Mouse (Mus musculus) kidney, embryonic 14.5 days (tissue): ENCODE measurements around the gene Bmp2k. TPM values are rescaled to one million over a fixed set of nuclear protein-coding genes. Genes with fewer than 3 reads are reported as not detected.
A peak's percentile ranks its signal among the peaks of the same experiment; 100 is the strongest.

Source experiments
- ATAC-seq: fragments of 200-750 bp; cut with Nextera tagmentation; 2 replicates; pipeline ENCODE4 v1.8.0; 2017; ENCODE audit warnings: moderate number of reproducible peaks, mild to moderate bottlenecking, moderate TSS enrichment, moderate library complexity; ENCODE audit not compliant: low FRiP score, low TSS enrichment
- H3K27ac ChIP-seq: fragments of 300-500 bp; sonication (generic); 2 replicates; pipeline ENCODE4 v1.5.1; 2014; ENCODE audit warnings: low read depth, mild to moderate bottlenecking, low read length, moderate library complexity, mixed read lengths
- H3K27me3 ChIP-seq: fragments of 300-500 bp; sonication (generic); 2 replicates; pipeline ENCODE4 v1.6.1; 2014; ENCODE audit warnings: mild to moderate bottlenecking, low read length; ENCODE audit not compliant: control insufficient read depth, insufficient read depth
- H3K36me3 ChIP-seq: fragments of 300-500 bp; sonication (generic); 2 replicates; pipeline ENCODE4 v1.6.1; 2014; ENCODE audit warnings: low read length, mixed read lengths; ENCODE audit not compliant: control insufficient read depth, insufficient read depth
- H3K4me1 ChIP-seq: fragments of 300-500 bp; sonication (generic); 2 replicates; pipeline ENCODE4 v1.6.1; 2014; ENCODE audit warnings: low read length, mixed read lengths; ENCODE audit not compliant: control insufficient read depth, insufficient read depth
- H3K4me2 ChIP-seq: fragments of 300-500 bp; sonication (generic); replicated peaks from 2 replicates; pipeline ENCODE4 v1.6.1; 2014; ENCODE audit warnings: low read depth, mild to moderate bottlenecking, low read length
- H3K4me3 ChIP-seq: fragments of 300-500 bp; sonication (generic); 2 replicates; pipeline ENCODE4 v1.5.1; 2014; ENCODE audit warnings: mild to moderate bottlenecking, low read length
- H3K9ac ChIP-seq: fragments of 300-500 bp; sonication (generic); 2 replicates; pipeline ENCODE4 v1.6.1; 2014; ENCODE audit warnings: low read depth, mild to moderate bottlenecking, low read length, moderate library complexity
- H3K9me3 ChIP-seq: fragments of 300-500 bp; sonication (generic); 2 replicates; pipeline ENCODE4 v1.6.1; 2016; ENCODE audit warnings: low read length; ENCODE audit not compliant: control insufficient read depth
- WGBS: fragments of 180-500 bp; shearing (Covaris S2); extraction: QIAGEN DNeasy Blood & Tissue Kit; methylation state at CpG from one replicate; pipeline ENCODE4 v1.1.7; 2014; 5-methylcytosine and 5-hydroxymethylcytosine counted together
- polyA plus RNA-seq: library from polyadenylated mRNA; unstranded; fragments of >200 nt; fragmentation: Nextera tagmentation; extraction: Ambion mirVana; gene quantifications from 2 replicates; pipeline ENCODE4 v1.2.1, GENCODE M21; 2014

The Bmp2k gene
- polyA plus RNA-seq, 1 experiment from 2014 or later = 10.9 TPM

- Histone ChIP-seq H3K4me2 (no peak overlapping the region), H3K27me3 (no peaks in the 10 kb centered on the region), H3K9me3 (no peaks in the 10 kb centered on the region), H3K4me3 (no peak overlapping the region), H3K9ac (no peak overlapping the region), H3K36me3 (peaks cover 4% of the 10 kb centered on the region; the same call in 1 of the 2 replicates), H3K4me1 (no peaks in the 10 kb centered on the region), H3K27ac (no peak overlapping the region)
- WGBS = 90% methylated on average over 5 of the region's 5 CpGs
- no peak for ATAC-seq
Measured at GRCm38 (mm10) chr5:97054166-97054565, 56.7 kb downstream of the Bmp2k start.

- 77% methylated on average over 10 of the region's 10 CpGs for WGBS
- H3K36me3 ChIP-seq = peaks cover 4% of the 10 kb centered on the region; the same call in 1 of the 2 replicates
- no peak overlapping the region for H3K4me3 ChIP-seq
- no peaks in the 10 kb centered on the region for H3K4me1 ChIP-seq
- no peaks in the 10 kb centered on the region for H3K9me3 ChIP-seq
- H3K9ac ChIP-seq = no peak overlapping the region
- no peak overlapping the region for H3K27ac ChIP-seq
- ATAC-seq = no peak
- H3K27me3 ChIP-seq = no peaks in the 10 kb centered on the region
- H3K4me2 ChIP-seq = no peak overlapping the region
Measured at GRCm38 (mm10) chr5:97054801-97055200, 57.3 kb downstream of the Bmp2k start.

- 6% methylated on average over 1 of the region's 1 CpGs for WGBS
Measured at GRCm38 (mm10) chr5:97055511-97056068, 58.1 kb downstream of the Bmp2k start.

GRCm38 (mm10) chr5:97056359-97056758 is 58.9 kb downstream of the Bmp2k start:
- no peak overlapping the region for H3K9ac ChIP-seq
- no peak for ATAC-seq
- 69% methylated on average over 3 of the region's 3 CpGs for WGBS
- no peaks in the 10 kb centered on the region for H3K27me3 ChIP-seq
- H3K4me2 ChIP-seq = no peak overlapping the region
- no peaks in the 10 kb centered on the region for H3K9me3 ChIP-seq
- H3K4me3 ChIP-seq = no peak overlapping the region
- H3K36me3 ChIP-seq = peaks cover 4% of the 10 kb centered on the region; the same call in 1 of the 2 replicates
- H3K27ac ChIP-seq = no peak overlapping the region
- no peaks in the 10 kb centered on the region for H3K4me1 ChIP-seq

More at GRCm38 (mm10) chr5:97055511-97056068, 58.1 kb downstream of the Bmp2k start:
- H3K27ac ChIP-seq = no peak overlapping the region
- no peak overlapping the region for H3K4me3 ChIP-seq
- no peaks in the 10 kb centered on the region for H3K9me3 ChIP-seq
- no peak overlapping the region for H3K9ac ChIP-seq
- no peaks in the 10 kb centered on the region for H3K4me1 ChIP-seq
- no peaks in the 10 kb centered on the region for H3K27me3 ChIP-seq
- ATAC-seq = no peak
- H3K4me2 ChIP-seq = no peak overlapping the region
- peaks cover 4% of the 10 kb centered on the region; the same call in 1 of the 2 replicates for H3K36me3 ChIP-seq

DNA sequence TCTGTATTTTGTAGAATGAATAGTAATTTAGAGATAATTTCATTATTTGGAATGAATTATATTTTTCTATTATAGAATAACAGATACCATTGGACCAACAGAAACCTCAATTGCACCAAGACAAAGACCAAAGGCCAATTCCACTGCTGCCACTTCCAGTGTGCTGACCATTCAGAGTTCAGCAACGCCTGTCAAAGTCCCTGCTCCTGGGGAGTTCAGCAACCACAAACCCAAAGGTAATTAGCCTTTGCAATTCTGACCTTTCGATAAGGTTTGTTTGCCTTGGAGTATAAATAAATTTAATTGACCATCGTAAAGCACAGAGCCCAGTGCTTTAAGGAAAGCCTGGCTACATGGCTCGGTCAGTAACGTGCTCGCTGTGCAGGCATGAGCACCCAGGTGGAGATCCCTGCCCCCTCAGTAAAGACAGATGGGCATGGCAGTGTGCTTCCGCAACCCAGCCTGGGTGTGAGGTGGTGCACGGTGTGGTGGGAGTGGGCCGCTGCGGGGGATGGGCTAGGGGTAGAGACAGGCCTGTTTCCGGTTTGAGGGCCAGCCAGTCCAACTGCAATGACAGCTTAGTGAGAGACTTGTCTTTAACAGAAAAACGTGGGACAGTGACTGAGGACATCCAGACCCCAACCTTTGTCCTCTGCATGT is 59.4 kb downstream of the Bmp2k start:
- peaks cover 4% of the 10 kb centered on the region; the same call in 1 of the 2 replicates for H3K36me3 ChIP-seq
- no peaks in the 10 kb centered on the region for H3K4me1 ChIP-seq
- H3K9me3 ChIP-seq = no peaks in the 10 kb centered on the region
- no peak overlapping the region for H3K4me2 ChIP-seq
- H3K9ac ChIP-seq = no peak overlapping the region
- peak; percentile 91 for ATAC-seq
- WGBS = 31% methylated on average over 12 of the region's 12 CpGs
- no peak overlapping the region for H3K27ac ChIP-seq
- no peaks in the 10 kb centered on the region for H3K27me3 ChIP-seq
- H3K4me3 ChIP-seq = no peak overlapping the region

DNA sequence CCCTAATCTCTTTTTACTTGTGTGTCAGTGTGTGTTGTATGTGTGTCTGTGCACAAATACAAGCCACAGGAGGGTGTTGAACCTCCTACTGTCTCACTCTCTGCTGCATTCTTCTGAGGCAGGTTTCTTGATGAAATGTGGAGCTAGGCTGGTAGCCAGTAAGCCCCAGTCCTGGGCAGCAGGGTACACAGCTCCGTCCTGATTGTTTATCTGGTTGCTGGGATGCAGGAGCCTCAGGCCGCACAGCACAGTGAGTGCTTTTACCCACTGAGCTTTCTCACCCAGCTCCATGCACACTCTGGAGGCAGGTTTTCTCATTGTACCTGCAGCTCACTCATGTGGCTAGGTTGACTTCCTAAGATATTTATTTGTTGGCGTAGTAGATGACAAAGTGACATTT is 63.4 kb downstream of the Bmp2k start:
- Histone ChIP-seq H3K9ac (no peak overlapping the region), H3K4me2 (no peak overlapping the region), H3K36me3 (peaks cover 22% of the 10 kb centered on the region), H3K27ac (no peak overlapping the region), H3K9me3 (no peaks in the 10 kb centered on the region), H3K4me1 (no peaks in the 10 kb centered on the region), H3K4me3 (no peak overlapping the region), H3K27me3 (no peaks in the 10 kb centered on the region)
- no peak for ATAC-seq
- WGBS = 82% methylated on average over 3 of the region's 3 CpGs

DNA sequence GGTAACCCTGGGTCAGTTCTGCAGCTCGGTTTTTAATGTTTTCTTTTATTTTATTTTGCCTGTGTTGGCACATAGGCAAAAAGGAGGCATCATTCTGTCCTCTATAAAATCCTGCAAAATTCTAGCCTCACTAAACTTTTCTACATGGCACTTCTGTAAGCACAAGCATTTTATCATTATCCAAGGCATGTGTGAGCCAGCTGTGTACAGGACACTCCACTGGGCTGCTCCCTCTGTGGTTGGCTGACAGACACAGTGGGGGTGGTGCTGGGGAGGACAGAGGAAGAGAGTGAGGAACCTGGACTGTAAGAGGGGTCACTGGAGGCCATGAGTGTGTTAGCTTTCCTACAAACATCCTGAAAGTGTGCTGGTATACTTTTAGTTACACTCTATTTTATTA is 64.6 kb downstream of the Bmp2k start:
- Histone ChIP-seq H3K9ac (no peak overlapping the region), H3K4me1 (no peaks in the 10 kb centered on the region), H3K4me2 (no peak overlapping the region), H3K4me3 (no peak overlapping the region), H3K27ac (no peak overlapping the region), H3K27me3 (no peaks in the 10 kb centered on the region), H3K36me3 (peaks cover 21% of the 10 kb centered on the region), H3K9me3 (no peaks in the 10 kb centered on the region)
- 38% methylated on average over 1 of the region's 1 CpGs for WGBS
- no peak for ATAC-seq

DNA sequence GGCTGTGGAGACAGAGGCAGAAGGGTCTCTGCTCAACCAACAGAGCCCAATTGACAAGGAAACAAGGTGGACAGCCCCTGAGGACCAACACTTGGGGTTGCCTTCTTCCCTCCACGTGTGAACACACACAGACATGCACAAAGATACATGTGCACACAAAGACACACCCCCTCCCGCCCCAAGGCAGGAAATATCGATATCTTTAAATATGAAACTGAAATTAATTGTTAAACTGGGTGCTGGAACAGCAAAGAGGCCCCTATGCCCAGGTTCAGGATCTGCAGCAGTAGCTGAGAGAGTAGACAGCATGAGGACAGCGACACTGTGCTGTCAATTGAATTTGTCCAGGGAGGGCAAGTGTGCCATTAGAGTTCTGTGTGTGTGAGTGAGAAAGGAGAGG is 68.3 kb downstream of the Bmp2k start:
- Histone ChIP-seq H3K9ac (no peak overlapping the region), H3K27me3 (no peaks in the 10 kb centered on the region), H3K9me3 (no peaks in the 10 kb centered on the region), H3K4me2 (no peak overlapping the region), H3K4me3 (no peak overlapping the region), H3K27ac (no peak overlapping the region), H3K4me1 (no peaks in the 10 kb centered on the region), H3K36me3 (peaks cover 39% of the 10 kb centered on the region)
- 89% methylated on average over 4 of the region's 4 CpGs for WGBS
- ATAC-seq = no peak

GRCm38 (mm10) chr5:97075476-97076151 is 78.1 kb downstream of the Bmp2k start:
- Histone ChIP-seq H3K27me3 (no peaks in the 10 kb centered on the region), H3K4me3 (no peak overlapping the region), H3K4me1 (no peaks in the 10 kb centered on the region), H3K9ac (no peak overlapping the region), H3K4me2 (no peak overlapping the region), H3K27ac (no peak overlapping the region), H3K9me3 (no peaks in the 10 kb centered on the region), H3K36me3 (peaks cover 4% of the 10 kb centered on the region; the same call in 1 of the 2 replicates)
- peak; percentile 62; the same call in 1 of the 2 replicates for ATAC-seq
- WGBS = 80% methylated on average over 11 of the region's 11 CpGs
